Mouse (Mus musculus) MEL (cell line): Measurements from ENCODE around the gene Pde1b. TPM values are rescaled to one million over a fixed set of nuclear protein-coding genes. Genes with fewer than 3 reads are reported as not detected.

ENCODE experiments used
- DNase-seq: peaks from one replicate; pipeline ENCODE4 v3.0.0; 2011; ENCODE audit warnings: low read depth, low spot score
- H3K27ac ChIP-seq: 2 replicates; pipeline ENCODE4 v1.5.1; 2012; ENCODE audit warnings: low read depth, mild to moderate bottlenecking, control low read depth, low read length, moderate library complexity; ENCODE audit not compliant: control insufficient read depth
- H3K27me3 ChIP-seq, 2 experiments: fragments of 150-350 bp in 1 of 2; sonication (generic) in 1 of 2; 2 replicates each; pipeline ENCODE4 v1.6.1; 2012; ENCODE audit warnings: low read length in 2 of 2, mild to moderate bottlenecking in 2 of 2, improper control_type of control experiment in 1 of 2, moderate library complexity in 1 of 2; ENCODE audit not compliant: insufficient read depth in 2 of 2, control insufficient read depth in 1 of 2
- H3K36me3 ChIP-seq, 2 experiments: 2 replicates each; pipeline ENCODE4 v1.6.1; 2012 to 2014; ENCODE audit warnings: low read length in 2 of 2, improper control_type of control experiment in 1 of 2, inconsistent platforms in 1 of 2, mild to moderate bottlenecking in 1 of 2; ENCODE audit not compliant: insufficient read depth in 2 of 2, control insufficient read depth in 1 of 2
- H3K4me1 ChIP-seq, 2 experiments: fragments of 150-350 bp in 1 of 2; sonication (generic) in 1 of 2; 2 replicates each; pipeline ENCODE4 v1.6.1; 2012; ENCODE audit warnings: low read length in 2 of 2, improper control_type of control experiment in 1 of 2, mild to moderate bottlenecking in 1 of 2; ENCODE audit not compliant: insufficient read depth in 2 of 2, control insufficient read depth in 1 of 2
- H3K4me3 ChIP-seq, 2 experiments: fragments of 150-350 bp in 1 of 2; sonication (generic) in 1 of 2; 2 replicates each; pipeline ENCODE4 v1.5.1; 2012; ENCODE audit warnings: low read depth in 2 of 2, low read length in 2 of 2, mild to moderate bottlenecking in 2 of 2, moderate library complexity in 2 of 2, control low read depth in 1 of 2, improper control_type of control experiment in 1 of 2; ENCODE audit not compliant: control insufficient read depth in 1 of 2, insufficient read depth in 1 of 2
- H3K79me2 ChIP-seq: 2 replicates; pipeline ENCODE4 v1.6.1; 2012; ENCODE audit warnings: mild to moderate bottlenecking, low read length, moderate library complexity; ENCODE audit not compliant: control insufficient read depth, poor library complexity, insufficient read depth
- H3K9ac ChIP-seq: 2 replicates; pipeline ENCODE4 v1.6.1; 2012; ENCODE audit warnings: low read depth, mild to moderate bottlenecking, control low read depth, low read length, moderate library complexity; ENCODE audit not compliant: control insufficient read depth, poor library complexity, severe bottlenecking
- H3K9me3 ChIP-seq: fragments of 150-350 bp; sonication (generic); replicated peaks from 2 replicates; pipeline ENCODE4 v1.6.1; 2012; ENCODE audit warnings: mild to moderate bottlenecking, low read length, improper control_type of control experiment, moderate library complexity; ENCODE audit not compliant: insufficient read depth
- BHLHE40 ChIP-seq: IDR thresholded peaks from 2 replicates; pipeline ENCODE4 v1.6.1; 2012; ENCODE audit warnings: low read depth, mild to moderate bottlenecking, inconsistent platforms, low read length, improper control_type of control experiment, borderline replicate concordance
- CHD1 ChIP-seq: IDR thresholded peaks from 2 replicates; pipeline ENCODE4 v1.6.1; 2012; ENCODE audit warnings: low read depth, mild to moderate bottlenecking, inconsistent platforms, low read length, improper control_type of control experiment
- ELF1 ChIP-seq: IDR thresholded peaks from 2 replicates; pipeline ENCODE4 v1.6.1; 2014; ENCODE audit warnings: low read depth, mild to moderate bottlenecking, inconsistent platforms, low read length, improper control_type of control experiment, moderate library complexity
- EP300 ChIP-seq, 2 experiments: IDR thresholded peaks; 2 replicates each; pipeline ENCODE4 v1.6.1; 2011; ENCODE audit warnings: improper control_type of control experiment in 2 of 2, low read length in 2 of 2, low read depth in 1 of 2, mild to moderate bottlenecking in 1 of 2
- GABPA ChIP-seq: IDR thresholded peaks from 2 replicates; pipeline ENCODE4 v1.6.1; 2012; ENCODE audit warnings: low read depth, mild to moderate bottlenecking, inconsistent platforms, low read length, improper control_type of control experiment, moderate library complexity
- GATA1 ChIP-seq: IDR thresholded peaks from 2 replicates; pipeline ENCODE4 v1.6.1; 2011; ENCODE audit warnings: low read depth, low read length, improper control_type of control experiment
- MAZ ChIP-seq: IDR thresholded peaks from 2 replicates; pipeline ENCODE4 v1.6.1; 2012; ENCODE audit warnings: low read depth, mild to moderate bottlenecking, inconsistent platforms, low read length, improper control_type of control experiment
- MEF2A ChIP-seq: IDR thresholded peaks from 2 replicates; pipeline ENCODE4 v1.6.1; 2014; ENCODE audit warnings: low read depth, mild to moderate bottlenecking, inconsistent platforms, low read length, improper control_type of control experiment; ENCODE audit not compliant: poor library complexity, insufficient replicate concordance, severe bottlenecking; ENCODE audit errors: extremely low read depth
- NELFE ChIP-seq: IDR thresholded peaks from 2 replicates; pipeline ENCODE4 v1.6.1; 2011; ENCODE audit warnings: low read depth, low read length, improper control_type of control experiment
- NRF1 ChIP-seq: IDR thresholded peaks from 2 replicates; pipeline ENCODE4 v1.6.1; 2014; ENCODE audit warnings: low read depth, mild to moderate bottlenecking, inconsistent platforms, low read length, improper control_type of control experiment, moderate library complexity; ENCODE audit not compliant: poor library complexity, insufficient read depth, severe bottlenecking
- POLR2A ChIP-seq, 2 experiments: IDR thresholded peaks; 2 replicates each; pipeline ENCODE4 v1.6.1; 2011 to 2012; ENCODE audit warnings: low read length in 2 of 2, mild to moderate bottlenecking in 2 of 2, control low read depth in 1 of 2, improper control_type of control experiment in 1 of 2, low read depth in 1 of 2, moderate library complexity in 1 of 2; ENCODE audit not compliant: control insufficient read depth in 1 of 2, insufficient read depth in 1 of 2, poor library complexity in 1 of 2
- POLR2AphosphoS2 ChIP-seq: IDR thresholded peaks from 2 replicates; pipeline ENCODE4 v1.6.1; 2011; ENCODE audit warnings: low read length, improper control_type of control experiment
- POLR2AphosphoS5 ChIP-seq: IDR thresholded peaks from 2 replicates; pipeline ENCODE4 v1.6.1; 2012; ENCODE audit warnings: low read depth, borderline replicate concordance, mild to moderate bottlenecking, inconsistent platforms, low read length, moderate library complexity, mixed read lengths
- SMC3 ChIP-seq: IDR thresholded peaks from 2 replicates; pipeline ENCODE4 v1.6.1; 2011; ENCODE audit warnings: low read depth, low read length, improper control_type of control experiment
- TBP ChIP-seq: IDR thresholded peaks from 2 replicates; pipeline ENCODE4 v1.8.0; 2011; ENCODE audit warnings: low read depth, low read length, improper control_type of control experiment
- UBTF ChIP-seq: IDR thresholded peaks from 2 replicates; pipeline ENCODE4 v1.6.1; 2012; ENCODE audit warnings: low read depth, mild to moderate bottlenecking, inconsistent platforms, low read length, improper control_type of control experiment, moderate library complexity, borderline replicate concordance; ENCODE audit not compliant: insufficient read depth
- USF1 ChIP-seq: IDR thresholded peaks from 2 replicates; pipeline ENCODE4 v1.6.1; 2014; ENCODE audit warnings: low read depth, mild to moderate bottlenecking, inconsistent platforms, low read length, improper control_type of control experiment, moderate library complexity
- ZC3H11A ChIP-seq: IDR thresholded peaks from 2 replicates; pipeline ENCODE4 v1.6.1; 2012; ENCODE audit warnings: low read depth, mild to moderate bottlenecking, inconsistent platforms, low read length, improper control_type of control experiment
- ZMIZ1 ChIP-seq: IDR thresholded peaks from 2 replicates; pipeline ENCODE4 v1.6.1; 2012; ENCODE audit warnings: low read depth, mild to moderate bottlenecking, inconsistent platforms, low read length, improper control_type of control experiment, moderate library complexity
- polyA plus RNA-seq, 2 experiments: library from polyadenylated mRNA; stranded (reverse) in 1 of 2; unstranded in 1 of 2; fragments of >175 nt in 1 of 2; fragments of >200 nt in 1 of 2; gene quantifications; 2 replicates each; pipeline versions ENCODE4 v1.2.1 to v1.2.4; 2012; ENCODE audit warnings: low replicate concordance in 2 of 2, low read depth in 1 of 2; ENCODE audit not compliant: insufficient read length in 2 of 2, insufficient read depth in 1 of 2, missing spikeins in 1 of 2
- total RNA-seq: library from RNA; depleted of rRNA; stranded (reverse); fragments of 300-350 nt; gene quantifications from 2 replicates; pipeline ENCODE4 v1.2.3, GENCODE M21; 2012

The Pde1b gene
- total and polyA plus RNA-seq, 3 experiments = 2.4 to 4.5 TPM; not detected in 1

DNA sequence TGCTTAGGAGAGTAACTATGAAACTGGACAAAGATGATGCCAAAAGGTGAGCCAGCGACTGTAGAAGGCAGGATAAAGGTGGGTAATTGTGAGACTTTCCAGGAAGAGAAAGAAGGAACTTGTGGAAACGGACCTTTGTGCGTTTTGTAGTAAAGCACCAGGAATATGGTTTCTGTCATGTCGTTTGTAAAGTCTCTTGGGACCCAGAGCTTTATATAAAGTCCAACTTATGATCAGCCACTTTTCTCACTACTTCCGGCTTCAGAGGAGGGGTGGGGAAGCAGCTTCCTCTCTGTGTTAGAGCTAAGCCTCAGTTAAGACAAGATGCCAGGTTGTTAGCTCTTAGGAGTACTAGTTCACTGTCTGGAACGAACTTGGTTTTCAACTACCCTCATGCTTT is 48.4 kb upstream of the Pde1b start:
- H3K9ac ChIP-seq = peak overlapping the region; percentile 85
- TF ChIP-seq NRF1 = no peak
- TF ChIP-seq UBTF = no peak
- TF ChIP-seq SMC3 = no peak
- no peak for TF ChIP-seq NELFE
- no peak for TF ChIP-seq POLR2A (IDR thresholded peaks at IDR 0.05; ENCODE audit: control insufficient read depth in 1 of 2, insufficient read depth in 1 of 2, low read depth in 1 of 2, low read length in 2 of 2, poor library complexity in 1 of 2)
- no peak for TF ChIP-seq USF1
- TF ChIP-seq GATA1 = no peak
- no peak for TF ChIP-seq ZC3H11A
- TF ChIP-seq CHD1 = no peak
- TF ChIP-seq POLR2AphosphoS2 = no peak
- TF ChIP-seq POLR2AphosphoS5 = no peak
- no peak for TF ChIP-seq ELF1
- TF ChIP-seq MAZ = no peak
- TF ChIP-seq ZMIZ1 = no peak
- no peak for TF ChIP-seq MEF2A
- TF ChIP-seq BHLHE40 = no peak
- TF ChIP-seq GABPA = no peak
- TF ChIP-seq TBP = no peak

DNA sequence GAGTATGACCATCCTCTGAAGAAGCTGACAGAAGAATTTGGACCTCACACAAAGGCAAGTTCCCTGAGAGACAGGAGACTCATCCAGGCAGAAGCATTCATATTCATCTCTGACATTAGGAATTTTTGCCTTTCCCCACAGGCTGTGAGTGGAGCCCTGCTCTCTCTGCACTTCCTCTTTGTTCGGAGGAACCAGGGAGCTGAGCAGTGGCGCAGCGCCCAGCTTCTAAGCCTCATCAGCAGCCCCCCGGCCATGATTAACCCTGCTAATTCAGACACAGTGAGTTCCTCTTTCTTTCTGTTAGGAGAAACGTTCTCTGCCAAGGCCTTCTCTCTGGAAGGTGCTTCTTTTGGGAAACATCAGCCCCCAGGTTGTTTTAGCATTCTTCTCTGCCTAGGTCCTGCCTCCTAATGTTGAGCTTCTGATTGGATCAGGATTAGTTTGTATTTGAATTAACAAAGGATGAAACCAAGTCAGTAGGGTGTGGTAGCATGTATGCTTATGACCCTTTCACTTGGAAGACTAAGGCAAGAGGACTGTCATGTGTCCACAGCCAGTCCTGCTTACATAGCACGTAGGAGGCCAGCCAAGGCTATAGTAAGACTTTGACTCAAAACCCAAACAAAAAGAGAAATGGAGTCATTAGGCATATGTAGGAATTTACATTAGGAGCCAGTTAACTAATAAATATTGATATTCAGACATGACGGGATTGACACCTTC is 40.1 kb upstream of the Pde1b start:
- Histone ChIP-seq H3K27ac (no peak overlapping the region; the same call in 1 of the 2 replicates), H3K4me1 (peaks cover 3 to 4% of the 10 kb centered on the region in 2 experiments; a peak in 2 of 4 replicates)

More for the DNA sequence above, 48.4 kb upstream of the Pde1b start:
- peak; percentile 38 for DNase-seq
- Histone ChIP-seq H3K4me1 (0 out of 4 replicates have a peak, but pooled peaks cover 0 to 3% of the 10 kb centered on the region in 2 experiments), H3K4me3 (peak overlapping the region; percentile 62 to 96), H3K9me3 (no peaks in the 10 kb centered on the region), H3K27ac (peak overlapping the region; percentile 86), H3K27me3 (no peaks in the 10 kb centered on the region), H3K79me2 (peaks cover 10% of the 10 kb centered on the region), H3K36me3 (peaks cover 0 to 10% of the 10 kb centered on the region in 2 experiments; a peak in 2 of 4 replicates)

More for the DNA sequence above, 40.1 kb upstream of the Pde1b start:
- H3K27me3 ChIP-seq = no peaks in the 10 kb centered on the region
- 0 out of 2 replicates have a peak, but pooled peaks have one; percentile 31 for TF ChIP-seq MAZ
- TF ChIP-seq TBP = no peak
- peak in 1 of 2 experiments; percentile 41; a peak in 2 of 4 replicates for TF ChIP-seq EP300 (IDR thresholded peaks at IDR 0.05; ENCODE audit: low read depth in 1 of 2, low read length in 2 of 2)
- peaks cover 5 to 15% of the 10 kb centered on the region in 2 experiments; a peak in 3 of 4 replicates for H3K36me3 ChIP-seq
- no peaks in the 10 kb centered on the region for H3K79me2 ChIP-seq
- no peak overlapping the region for H3K9ac ChIP-seq
- H3K4me3 ChIP-seq = no peak overlapping the region
- H3K9me3 ChIP-seq = no peaks in the 10 kb centered on the region
- DNase-seq = peak; percentile 84
